Mouse (Mus musculus) midbrain, embryonic 15.5 days (tissue): ENCODE data around the gene Crp. TPM values are rescaled to one million over a fixed set of nuclear protein-coding genes. Genes with fewer than 3 reads are reported as not detected.

Experiments
- ATAC-seq: fragments of 200-750 bp; cut with Nextera tagmentation; replicated peaks from 2 replicates; pipeline ENCODE4 v1.8.0; 2017; ENCODE audit warnings: moderate TSS enrichment
- H3K27ac ChIP-seq: fragments of 300-500 bp; sonication (generic); 2 replicates; pipeline ENCODE4 v1.5.1; 2015; ENCODE audit warnings: mild to moderate bottlenecking, inconsistent platforms
- H3K27me3 ChIP-seq: fragments of 300-500 bp; sonication (generic); replicated peaks from 2 replicates; pipeline ENCODE4 v1.6.1; 2015; ENCODE audit warnings: inconsistent platforms
- H3K36me3 ChIP-seq: fragments of 300-500 bp; sonication (generic); replicated peaks from 2 replicates; pipeline ENCODE4 v1.6.1; 2015; ENCODE audit warnings: inconsistent platforms
- H3K4me1 ChIP-seq: fragments of 300-500 bp; sonication (generic); 2 replicates; pipeline ENCODE4 v1.6.1; 2015; ENCODE audit warnings: inconsistent platforms
- H3K4me2 ChIP-seq: fragments of 300-500 bp; sonication (generic); 2 replicates; pipeline ENCODE4 v1.6.1; 2015; ENCODE audit warnings: inconsistent platforms, mild to moderate bottlenecking, moderate library complexity
- H3K4me3 ChIP-seq: fragments of 300-500 bp; sonication (generic); 2 replicates; pipeline ENCODE4 v1.5.1; 2015; ENCODE audit warnings: mild to moderate bottlenecking, inconsistent platforms
- H3K9ac ChIP-seq: fragments of 300-500 bp; sonication (generic); 2 replicates; pipeline ENCODE4 v1.6.1; 2015; ENCODE audit warnings: mild to moderate bottlenecking, inconsistent platforms
- H3K9me3 ChIP-seq: fragments of 300-500 bp; sonication (generic); 2 replicates; pipeline ENCODE4 v1.6.1; 2016; ENCODE audit warnings: inconsistent platforms
- WGBS: fragments of 180-500 bp; shearing (Covaris S2); methylation state at CpG from one replicate; pipeline ENCODE4 v1.1.7; 2015; ENCODE audit warnings: mixed read lengths; 5-methylcytosine and 5-hydroxymethylcytosine counted together
- polyA plus RNA-seq: library from polyadenylated mRNA; unstranded; fragments of >200 nt; fragmentation: Nextera tagmentation; extraction: Ambion mirVana; gene quantifications from 2 replicates; pipeline ENCODE4 v1.2.1, GENCODE M21; 2015

The Crp gene
- polyA plus RNA-seq, 1 experiment from 2014 or later, result not detected

DNA sequence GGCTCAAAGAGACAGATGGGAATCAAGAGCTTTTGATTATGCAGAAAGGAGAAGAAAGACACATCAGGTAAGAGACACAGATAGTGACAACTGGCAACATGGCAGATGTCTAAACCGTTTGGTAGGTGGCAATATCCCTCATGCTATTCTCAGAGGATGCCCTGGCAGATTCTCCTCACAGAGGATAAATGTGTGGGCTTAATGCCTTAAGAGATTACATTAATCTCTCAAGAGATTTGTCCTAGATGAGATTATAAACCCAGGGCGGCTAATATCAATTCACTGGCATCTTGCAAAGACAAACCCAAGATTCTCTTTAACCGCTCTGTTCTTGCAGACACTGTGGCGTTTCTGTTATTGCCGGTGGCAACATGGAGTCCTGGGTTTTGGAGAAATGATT, 14.3 kb upstream of the Crp start:
- Histone ChIP-seq H3K4me1 (no peaks in the 10 kb centered on the region), H3K36me3 (no peaks in the 10 kb centered on the region), H3K4me2 (no peak overlapping the region), H3K27me3 (no peaks in the 10 kb centered on the region), H3K27ac (no peak overlapping the region), H3K9ac (no peak overlapping the region), H3K9me3 (no peaks in the 10 kb centered on the region), H3K4me3 (no peak overlapping the region)
- WGBS, result 71% methylated on average over 5 of the region's 5 CpGs
- no peak for ATAC-seq

- H3K9ac ChIP-seq, result no peak overlapping the region
- H3K27ac ChIP-seq, result no peak overlapping the region
- H3K9me3 ChIP-seq, result no peaks in the 10 kb centered on the region
- no peaks in the 10 kb centered on the region for H3K4me1 ChIP-seq
- no peaks in the 10 kb centered on the region for H3K36me3 ChIP-seq
- ATAC-seq, result no peak
- no peak overlapping the region for H3K4me2 ChIP-seq
- no peak overlapping the region for H3K4me3 ChIP-seq
- H3K27me3 ChIP-seq, result no peaks in the 10 kb centered on the region
- WGBS, result 36% methylated on average over 1 of the region's 1 CpGs
These were observed 13.9 kb upstream of the Crp start for GRCm38 (mm10) chr1:172683957-172684356.

GRCm38 (mm10) chr1:172685178-172685577, 12.7 kb upstream of the Crp start:
- no peak overlapping the region for H3K4me3 ChIP-seq

GRCm38 (mm10) chr1:172697422-172697821, 433 bp upstream of the Crp start:
- no peak for ATAC-seq
- no peaks in the 10 kb centered on the region for H3K9me3 ChIP-seq

More at GRCm38 (mm10) chr1:172685178-172685577, 12.7 kb upstream of the Crp start:
- no peak for ATAC-seq
- H3K4me2 ChIP-seq, result no peak overlapping the region
- H3K4me1 ChIP-seq, result no peaks in the 10 kb centered on the region
- no peak overlapping the region for H3K27ac ChIP-seq
- 87% methylated on average over 3 of the region's 3 CpGs for WGBS
- no peaks in the 10 kb centered on the region for H3K36me3 ChIP-seq
- H3K27me3 ChIP-seq, result no peaks in the 10 kb centered on the region
- no peaks in the 10 kb centered on the region for H3K9me3 ChIP-seq
- no peak overlapping the region for H3K9ac ChIP-seq

DNA sequence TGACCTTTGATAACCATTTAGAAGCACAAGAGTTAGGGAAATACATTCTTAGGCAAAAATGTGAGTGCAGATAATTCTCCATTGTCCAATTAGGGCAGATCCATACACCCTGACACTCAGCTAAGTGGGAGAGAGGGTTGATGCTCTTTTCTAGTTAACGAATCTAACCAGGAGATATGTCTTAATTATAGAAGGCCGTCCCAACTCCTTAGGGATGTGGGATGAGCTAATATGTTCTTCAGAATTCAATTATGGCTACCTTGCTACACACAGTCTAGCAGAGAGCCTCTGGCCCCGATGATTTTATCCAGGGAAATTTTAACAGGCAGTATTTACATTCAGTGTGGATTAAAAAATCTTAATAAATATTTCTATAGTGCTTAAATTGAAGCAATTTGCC, 3.0 kb downstream of the Crp start:
- H3K27ac ChIP-seq, result no peak overlapping the region
- 73% methylated on average over 3 of the region's 3 CpGs for WGBS
- H3K4me3 ChIP-seq, result no peak overlapping the region
- 0 out of 2 replicates have a peak, but pooled peaks have one; percentile 52 for ATAC-seq
- no peaks in the 10 kb centered on the region for H3K4me1 ChIP-seq
- H3K27me3 ChIP-seq, result no peaks in the 10 kb centered on the region
- no peaks in the 10 kb centered on the region for H3K9me3 ChIP-seq
- no peaks in the 10 kb centered on the region for H3K36me3 ChIP-seq
- no peak overlapping the region for H3K4me2 ChIP-seq
- H3K9ac ChIP-seq, result no peak overlapping the region

More at GRCm38 (mm10) chr1:172697422-172697821, 433 bp upstream of the Crp start:
- no peak overlapping the region for H3K9ac ChIP-seq
- H3K4me1 ChIP-seq, result no peaks in the 10 kb centered on the region
- H3K36me3 ChIP-seq, result no peaks in the 10 kb centered on the region
- H3K27ac ChIP-seq, result no peak overlapping the region
- no peak overlapping the region for H3K4me2 ChIP-seq
- no peak overlapping the region for H3K4me3 ChIP-seq
- H3K27me3 ChIP-seq, result no peaks in the 10 kb centered on the region

GRCm38 (mm10) chr1:172701381-172701780, 3.5 kb downstream of the Crp start:
- no peak overlapping the region for H3K4me2 ChIP-seq
- H3K4me1 ChIP-seq, result no peaks in the 10 kb centered on the region
- no peak overlapping the region for H3K27ac ChIP-seq
- H3K36me3 ChIP-seq, result no peaks in the 10 kb centered on the region
- H3K4me3 ChIP-seq, result no peak overlapping the region
- 97% methylated on average over 2 of the region's 2 CpGs for WGBS
- no peak overlapping the region for H3K9ac ChIP-seq
- no peaks in the 10 kb centered on the region for H3K27me3 ChIP-seq
- ATAC-seq, result no peak
- no peaks in the 10 kb centered on the region for H3K9me3 ChIP-seq

GRCm38 (mm10) chr1:172701901-172702300, 4.0 kb downstream of the Crp start:
- Histone ChIP-seq H3K27ac (no peak overlapping the region), H3K9me3 (no peaks in the 10 kb centered on the region), H3K4me2 (no peak overlapping the region), H3K36me3 (no peaks in the 10 kb centered on the region), H3K9ac (no peak overlapping the region), H3K4me3 (no peak overlapping the region), H3K27me3 (no peaks in the 10 kb centered on the region), H3K4me1 (no peaks in the 10 kb centered on the region)
- 95% methylated on average over 3 of the region's 3 CpGs for WGBS
- ATAC-seq, result no peak

- H3K4me2 ChIP-seq, result no peak overlapping the region
- no peak overlapping the region for H3K9ac ChIP-seq
- 72% methylated on average over 4 of the region's 4 CpGs for WGBS
- no peaks in the 10 kb centered on the region for H3K4me1 ChIP-seq
- H3K27ac ChIP-seq, result no peak overlapping the region
- H3K27me3 ChIP-seq, result no peaks in the 10 kb centered on the region
- no peak for ATAC-seq
- H3K9me3 ChIP-seq, result no peaks in the 10 kb centered on the region
- H3K4me3 ChIP-seq, result no peak overlapping the region
- no peaks in the 10 kb centered on the region for H3K36me3 ChIP-seq
These were observed 6.9 kb downstream of the Crp start for GRCm38 (mm10) chr1:172704769-172705168.

DNA sequence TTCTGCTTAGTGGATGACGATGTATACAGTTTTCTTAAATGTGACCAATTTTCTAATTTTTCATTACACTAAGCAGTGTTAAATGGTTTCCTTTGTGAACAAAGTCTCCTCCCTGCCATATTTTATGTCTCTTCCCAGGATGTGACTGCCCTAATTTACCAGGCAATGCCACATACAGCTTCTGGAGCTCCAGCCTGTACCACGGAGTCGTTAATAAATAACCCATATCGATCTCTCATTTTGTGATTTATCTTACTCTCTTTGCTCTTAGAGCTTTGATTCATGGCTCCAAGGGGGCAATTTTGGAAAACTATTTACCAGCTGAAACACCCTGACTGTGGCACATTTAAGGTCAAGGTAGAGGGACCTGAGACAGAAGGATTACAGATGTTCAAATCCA, 8.4 kb downstream of the Crp start:
- Histone ChIP-seq H3K36me3 (no peaks in the 10 kb centered on the region), H3K27ac (no peak overlapping the region), H3K9me3 (no peaks in the 10 kb centered on the region), H3K9ac (no peak overlapping the region), H3K27me3 (no peaks in the 10 kb centered on the region), H3K4me1 (no peaks in the 10 kb centered on the region), H3K4me3 (no peak overlapping the region), H3K4me2 (no peak overlapping the region)
- no peak for ATAC-seq
- 90% methylated on average over 4 of the region's 4 CpGs for WGBS

- 83% methylated on average over 3 of the region's 3 CpGs for WGBS
These were observed 12.0 kb downstream of the Crp start for GRCm38 (mm10) chr1:172709788-172710350.

DNA sequence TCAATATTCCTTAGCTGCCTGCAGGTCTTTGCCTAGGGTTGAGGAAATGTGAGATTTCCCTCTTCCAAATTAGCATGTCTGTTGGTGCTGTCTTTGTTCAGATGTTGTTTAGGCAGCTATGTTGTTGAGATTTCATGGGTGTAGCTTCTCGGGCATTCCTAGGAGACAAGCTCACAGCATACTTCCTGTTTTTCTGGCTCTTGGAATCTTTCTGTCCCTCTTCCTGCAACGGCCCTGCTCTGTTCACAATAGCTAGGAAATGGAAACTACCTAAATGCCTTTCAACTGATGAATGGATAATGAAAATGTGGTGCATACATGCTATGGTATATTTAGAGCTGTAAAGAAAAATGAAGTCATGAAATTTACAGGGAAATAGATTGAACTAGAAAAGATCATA, 13.5 kb downstream of the Crp start:
- H3K4me2 ChIP-seq, result no peak overlapping the region
- H3K9me3 ChIP-seq, result no peaks in the 10 kb centered on the region
- no peaks in the 10 kb centered on the region for H3K27me3 ChIP-seq
- ATAC-seq, result no peak
- WGBS, result 77% methylated on average over 2 of the region's 2 CpGs
- H3K27ac ChIP-seq, result no peak overlapping the region
- H3K9ac ChIP-seq, result no peak overlapping the region
- H3K36me3 ChIP-seq, result no peaks in the 10 kb centered on the region
- no peaks in the 10 kb centered on the region for H3K4me1 ChIP-seq
- H3K4me3 ChIP-seq, result no peak overlapping the region

More at GRCm38 (mm10) chr1:172709788-172710350, 12.0 kb downstream of the Crp start:
- ATAC-seq, result no peak
- H3K4me2 ChIP-seq, result no peak overlapping the region
- no peaks in the 10 kb centered on the region for H3K4me1 ChIP-seq
- H3K27me3 ChIP-seq, result no peaks in the 10 kb centered on the region
- no peak overlapping the region for H3K9ac ChIP-seq
- H3K9me3 ChIP-seq, result no peaks in the 10 kb centered on the region
- H3K36me3 ChIP-seq, result no peaks in the 10 kb centered on the region
- no peak overlapping the region for H3K27ac ChIP-seq
- no peak overlapping the region for H3K4me3 ChIP-seq

DNA sequence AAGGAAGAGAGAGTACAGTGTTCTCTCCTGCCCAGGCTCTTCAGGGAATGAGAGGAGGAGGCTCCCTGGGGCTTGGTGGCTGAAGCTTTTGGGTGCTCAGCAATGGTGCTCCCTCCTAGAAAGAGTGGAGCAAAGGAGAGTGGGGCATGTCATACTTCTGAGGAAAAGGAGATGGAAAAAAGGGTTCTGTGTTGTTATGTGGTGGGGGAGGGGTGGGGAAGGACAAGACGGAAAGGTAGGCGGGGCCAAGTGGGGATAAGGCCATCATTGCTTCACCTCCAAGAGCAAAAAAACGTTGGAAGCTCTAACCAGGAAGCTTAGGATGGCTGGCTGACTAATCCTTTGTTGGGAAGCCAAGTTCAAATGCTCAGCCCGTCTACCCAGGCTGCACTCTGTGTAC, 14.1 kb downstream of the Crp start:
- H3K27me3 ChIP-seq, result no peaks in the 10 kb centered on the region
- H3K9me3 ChIP-seq, result no peaks in the 10 kb centered on the region
- no peaks in the 10 kb centered on the region for H3K36me3 ChIP-seq
- 61% methylated on average over 4 of the region's 4 CpGs for WGBS
- no peak for ATAC-seq
- H3K4me3 ChIP-seq, result no peak overlapping the region
- no peak overlapping the region for H3K9ac ChIP-seq
- no peak overlapping the region for H3K4me2 ChIP-seq
- H3K4me1 ChIP-seq, result no peaks in the 10 kb centered on the region
- H3K27ac ChIP-seq, result no peak overlapping the region

GRCm38 (mm10) chr1:172751241-172751640, 53.4 kb downstream of the Crp start:
- no peaks in the 10 kb centered on the region for H3K27me3 ChIP-seq
- whole genome bisulfite sequencing, result 91% methylated on average over 3 of the region's 3 CpGs
- H3K4me3 ChIP-seq, result no peak overlapping the region
- no peaks in the 10 kb centered on the region for H3K36me3 ChIP-seq
- no peak overlapping the region for H3K9ac ChIP-seq
- ATAC-seq, result no peak
- H3K4me2 ChIP-seq, result no peak overlapping the region
- no peaks in the 10 kb centered on the region for H3K9me3 ChIP-seq
- H3K27ac ChIP-seq, result no peak overlapping the region
- no peaks in the 10 kb centered on the region for H3K4me1 ChIP-seq
